24 mouse cellular contexts compared by ENCODE assay signal in the genomic region with DNA sequence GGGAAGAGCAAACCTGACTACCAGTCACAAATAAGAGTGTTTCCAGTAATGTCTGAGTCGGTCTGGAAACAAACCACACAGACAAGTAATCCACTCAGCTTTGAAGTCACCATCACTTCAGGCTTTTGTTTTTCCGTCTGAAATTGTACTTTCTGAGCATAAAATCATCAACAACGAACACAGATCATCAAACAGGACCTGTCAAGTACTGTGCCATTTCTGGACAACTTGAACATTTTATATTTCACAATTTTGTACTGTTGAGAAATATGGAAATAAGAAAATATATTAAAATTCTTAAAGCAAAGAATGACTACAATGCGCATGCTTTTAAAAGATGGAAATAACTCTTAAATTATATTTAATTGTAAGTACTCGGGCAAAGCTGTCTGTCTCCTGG.
A peak's percentile ranks its signal among the peaks of the same experiment; 100 is the strongest.
DNase-seq lines count a peak whose midpoint lies in the region; ATAC-seq and TF ChIP-seq lines count a peak whose summit lies in the region.
"Had no signal": no experiment of that assay in that cellular context is flagged by ENCODE, and none has a peak within 500 bp of the region (broad histone marks: within the 10 kb centered on the region; RNA-seq: fewer than 3 reads in every experiment).

No protein-coding gene starts in this region.

- H3K27ac ChIP-seq in heart, embryonic 10.5 days, result 0 out of 2 replicates have a peak overlapping the region, but pooled peaks have one; percentile 71
- peak overlapping the region; percentile 16; the same call in 1 of the 2 replicates for H3K27ac ChIP-seq in heart, embryonic 15.5 days
- 0 out of 2 replicates have a peak overlapping the region, but pooled peaks have one; percentile 33 for H3K27ac ChIP-seq in lung, postnatal 0 days (ENCODE audit: low read length)
- H3K27ac ChIP-seq: embryonic facial prominence, embryonic 10.5 days; embryonic facial prominence, embryonic 12.5 days; forebrain, embryonic 13.5 days had no signal

- peak; percentile 55 for TF ChIP-seq EP300 in lung, postnatal 0 days (IDR thresholded peaks at IDR 0.05)

- no peak overlapping the region for H3K4me2 ChIP-seq in heart, embryonic 15.5 days
- no peak overlapping the region for H3K4me2 ChIP-seq in lung, postnatal 0 days (replicated peaks; ENCODE audit: low read depth, low read length)
- H3K4me2 ChIP-seq: embryonic facial prominence, embryonic 12.5 days; forebrain, embryonic 13.5 days had no signal

- H3K36me3 ChIP-seq in heart, embryonic 10.5 days, result peaks cover 15% of the 10 kb centered on the region
- H3K36me3 ChIP-seq in heart, embryonic 15.5 days, result peaks cover 6% of the 10 kb centered on the region; the same call in 1 of the 2 replicates
- no peaks in the 10 kb centered on the region for H3K36me3 ChIP-seq in lung, postnatal 0 days (ENCODE audit: insufficient read depth, low read length)

- no peaks in the 10 kb centered on the region for H3K27me3 ChIP-seq in heart, embryonic 10.5 days (ENCODE audit: insufficient read depth, poor library complexity, severe bottlenecking)
- H3K27me3 ChIP-seq in heart, embryonic 15.5 days, result no peaks in the 10 kb centered on the region
- H3K27me3 ChIP-seq in lung, postnatal 0 days (replicated peaks; ENCODE audit: insufficient read depth, low read length), result no peaks in the 10 kb centered on the region
- H3K27me3 ChIP-seq: CH12.LX; embryonic facial prominence, embryonic 12.5 days; forebrain, embryonic 13.5 days; Patski had no signal

- no peak for ATAC-seq in heart, embryonic 15.5 days (replicated peaks; ENCODE audit: insufficient number of reproducible peaks, insufficient read depth, low FRiP score, low read depth)
- ATAC-seq in lung, postnatal 0 days, result peak; percentile 29; the same call in 1 of the 2 replicates
- ATAC-seq: activated CD4-positive, CD25-positive, alpha-beta regulatory T cell, adult 4 months; CD4-positive, CD25-positive, alpha-beta regulatory T cell, adult 4 months; forebrain, embryonic 13.5 days; Patski had no signal

- H3K4me1 ChIP-seq in heart, embryonic 10.5 days, result peaks cover 12% of the 10 kb centered on the region
- peaks cover 9% of the 10 kb centered on the region for H3K4me1 ChIP-seq in heart, embryonic 15.5 days (replicated peaks)
- H3K4me1 ChIP-seq in lung, postnatal 0 days (ENCODE audit: insufficient read depth, low read depth, low read length), result peaks cover 10% of the 10 kb centered on the region; the same call in 1 of the 2 replicates

- H3K4me3 ChIP-seq in heart, embryonic 10.5 days, result no peak overlapping the region
- H3K4me3 ChIP-seq in heart, embryonic 15.5 days, result no peak overlapping the region
- no peak overlapping the region for H3K4me3 ChIP-seq in lung, postnatal 0 days (ENCODE audit: low read depth, low read length)
- H3K4me3 ChIP-seq: embryonic facial prominence, embryonic 10.5 days; embryonic facial prominence, embryonic 12.5 days; forebrain, embryonic 13.5 days had no signal

- no peak for DNase-seq in heart, embryonic 10.5 days (ENCODE audit: low spot score)
- DNase-seq in heart, postnatal 10 days, result no peak
- DNase-seq in heart, postnatal 36 days, result no peak
- DNase-seq in lung, postnatal 0 days (ENCODE audit: low spot score), result peak; percentile 69
- DNase-seq in lung, postnatal 14 days, result no peak
- DNase-seq in naive thymus-derived CD4-positive, alpha-beta T cell, adult 2 months (ENCODE audit: low read depth), result peak; percentile 47
- DNase-seq: adrenal gland, adult 8-10 months; adrenal gland, postnatal 14 days; adrenal gland, postnatal 36 days; B cell, adult 2 months; cerebellum, adult 11-12 months; cerebellum, adult 2 months; cerebellum, adult 9-10 months; cerebellum, postnatal 10 days; cerebellum, postnatal 25 days had no signal

- WGBS in heart, embryonic 10.5 days, result 88% methylated on average over 5 of the region's 5 CpGs
- WGBS in heart, embryonic 15.5 days, result 81% methylated on average over 5 of the region's 5 CpGs
- WGBS in lung, postnatal 0 days, result 65% methylated on average over 5 of the region's 5 CpGs

- TF ChIP-seq CTCF in lung, postnatal 0 days (IDR thresholded peaks at IDR 0.05), result no peak

- intact Hi-C loops in heart, postnatal 10 days (cut with DNase I), result no loop called here
- intact Hi-C loops in heart, postnatal 36 days (cut with DNase I), result no loop called here

- no peaks in the 10 kb centered on the region for H3K9me3 ChIP-seq in heart, embryonic 10.5 days
- no peaks in the 10 kb centered on the region for H3K9me3 ChIP-seq in heart, embryonic 15.5 days (replicated peaks)
- no peaks in the 10 kb centered on the region for H3K9me3 ChIP-seq in lung, postnatal 0 days (ENCODE audit: low read length)
- H3K9me3 ChIP-seq: embryonic facial prominence, embryonic 10.5 days; embryonic facial prominence, embryonic 12.5 days; forebrain, embryonic 13.5 days; G1E had no signal

- no peak overlapping the region for H3K9ac ChIP-seq in heart, embryonic 15.5 days
- no peak overlapping the region for H3K9ac ChIP-seq in lung, postnatal 0 days (replicated peaks; ENCODE audit: low read depth)
- H3K9ac ChIP-seq: embryonic facial prominence, embryonic 12.5 days; forebrain, embryonic 13.5 days had no signal

Comparison
In these comparisons a context has a peak if more than half of its experiments do, and no peak if none do; other contexts are left out.
1. DNase-seq: peak in lung, postnatal 0 days (single experiment) and naive thymus-derived CD4-positive, alpha-beta T cell, adult 2 months (single experiment); none in heart, embryonic 10.5 days (single experiment), heart, postnatal 10 days (0 of 2), heart, postnatal 36 days (0 of 2) and lung, postnatal 14 days (single experiment).
2. H3K27ac ChIP-seq: peak in every context shown above with its lines; median percentile 71 in heart, embryonic 10.5 days; 33 in lung, postnatal 0 days; 16 in heart, embryonic 15.5 days.